Mouse (Mus musculus) left cerebral cortex, postnatal 14 days (tissue): ENCODE results near the gene Rabgef1. TPM values are rescaled to one million over a fixed set of nuclear protein-coding genes. Genes with fewer than 3 reads are reported as not detected.

Source experiments
- DNase-seq, 2 experiments: peaks; one replicate each; pipeline ENCODE4 v3.0.0; 2021 to 2022; ENCODE audit warnings: low spot score in 2 of 2, mixed read lengths in 1 of 2
- intact Hi-C: fragments of 180-260 bp; cut with DNase I; formaldehyde crosslinking; loops from one replicate; pipeline ENCODE4 v1.15.1; 2025
- total RNA-seq, 2 experiments: library from RNA; stranded (reverse); gene quantifications; 2 replicates each; pipeline ENCODE4 v1.2.3; 2021

Gene Rabgef1
- total RNA-seq, 2 experiments from 2014 or later = 43.8 to 47.2 TPM

- no peak for DNase-seq
- intact Hi-C loops = no loop called here
Measured at GRCm38 (mm10) chr5:130200233-130201029, 28.8 kb downstream of the Rabgef1 start.

DNA sequence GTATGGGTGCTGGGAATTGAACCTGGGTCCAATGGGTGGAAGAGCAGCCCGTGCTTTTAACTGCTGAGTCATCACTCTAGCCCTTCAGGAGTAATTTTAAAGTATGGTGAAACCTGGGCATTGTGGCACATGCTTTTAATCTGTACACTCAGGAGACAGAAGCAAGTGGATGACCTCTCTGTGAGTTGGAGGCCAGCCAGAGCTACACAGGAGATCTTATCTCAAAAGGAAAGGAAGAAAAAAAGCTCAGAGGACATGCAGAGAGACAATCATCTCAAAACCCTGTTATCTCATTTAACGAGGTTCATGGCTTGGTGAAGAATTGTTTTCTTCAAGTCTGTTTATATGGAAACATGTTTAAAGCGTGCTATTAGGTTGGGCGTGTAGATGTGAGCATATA, 32.4 kb downstream of the Rabgef1 start:
- DNase-seq = no peak
- intact Hi-C loops = no loop called here

- intact Hi-C loops = no loop called here
- no peak for DNase-seq
Measured at GRCm38 (mm10) chr5:130204560-130204959, 33.0 kb downstream of the Rabgef1 start.

- intact Hi-C loops = no loop called here
- peak in 1 of 2 experiments; percentile 18 for DNase-seq
Measured at GRCm38 (mm10) chr5:130205441-130206023, 33.9 kb downstream of the Rabgef1 start.

DNA sequence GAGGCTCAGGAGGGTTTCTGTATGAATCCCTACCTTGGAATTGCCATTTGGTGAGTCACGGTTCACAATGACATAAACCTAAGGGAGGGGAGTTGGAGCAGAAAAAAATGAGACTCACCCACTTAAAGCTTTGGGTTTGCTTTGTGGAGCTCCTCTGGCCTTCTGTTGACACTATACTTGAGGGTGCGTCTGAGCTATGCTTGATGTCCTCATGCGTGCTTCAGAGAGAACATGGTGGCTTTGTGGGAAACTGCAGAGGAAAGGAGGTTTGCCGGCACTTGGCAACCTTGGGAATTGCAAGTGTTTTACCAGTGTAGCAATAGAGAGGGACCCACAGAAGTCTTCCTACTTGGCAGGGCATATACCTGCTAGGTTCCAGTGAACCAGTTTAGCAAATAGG, 35.7 kb downstream of the Rabgef1 start:
- intact Hi-C loops = no loop called here
- no peak for DNase-seq

GRCm38 (mm10) chr5:130212956-130213355, 41.4 kb downstream of the Rabgef1 start:
- DNase-seq = no peak
- intact Hi-C loops = no loop called here

DNA sequence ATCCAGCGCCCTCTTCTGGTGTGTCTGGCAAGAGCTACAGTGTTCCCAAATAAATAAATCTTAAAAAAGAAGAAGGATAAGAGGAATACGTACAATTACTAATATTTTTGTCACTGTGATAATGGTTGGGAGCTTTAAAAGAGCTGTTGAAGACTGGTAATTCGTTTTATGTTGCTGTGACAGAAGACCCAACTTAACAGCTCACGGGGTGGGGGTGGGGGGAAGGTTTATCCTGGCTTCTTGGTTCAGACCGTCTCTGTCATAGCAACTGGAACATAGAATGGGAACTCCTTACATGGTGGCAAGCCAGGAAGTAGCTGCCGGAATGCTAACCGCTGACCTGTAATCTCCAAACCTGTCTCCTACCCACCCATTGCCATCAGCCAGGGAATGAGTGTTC, 45.2 kb downstream of the Rabgef1 start, which contains the start of gene Tmem248:
TSS of gene Tmem248 (plus strand) at position 301 of the 400 bp plus-strand sequence.
- intact Hi-C loops = no loop called here
- no peak for DNase-seq

DNA sequence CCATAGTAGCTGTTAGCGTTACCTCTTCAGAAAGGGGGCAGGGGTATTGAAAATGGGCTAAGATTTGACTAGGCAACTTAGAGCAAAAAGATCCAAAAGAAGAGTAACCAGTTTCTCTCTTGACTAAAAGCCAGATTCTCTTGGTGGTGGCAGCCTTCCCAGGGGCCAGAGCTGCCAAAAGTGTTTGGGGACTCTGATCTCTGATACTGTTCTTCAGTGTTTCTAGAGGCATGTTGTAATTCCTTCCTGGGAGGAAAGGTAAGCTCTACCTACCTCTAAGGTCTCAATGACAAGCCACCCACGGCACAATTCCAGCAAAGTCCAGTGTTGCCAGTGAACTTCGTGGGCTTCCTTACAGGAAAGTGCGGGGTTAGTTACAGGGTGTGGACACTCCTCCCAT, 45.8 kb downstream of the Rabgef1 start:
- intact Hi-C loops = no loop called here
- DNase-seq = no peak

GRCm38 (mm10) chr5:130218336-130218735, 46.7 kb downstream of the Rabgef1 start:
- intact Hi-C loops = no loop called here
- no peak for DNase-seq

- intact Hi-C loops = loop anchor here (5.0 kb wide), 1 partner anchor 49 kb away; the partner anchor contains the start of gene Rabgef1
- no peak for DNase-seq
Measured at GRCm38 (mm10) chr5:130221316-130221715, 49.7 kb downstream of the Rabgef1 start.

DNA sequence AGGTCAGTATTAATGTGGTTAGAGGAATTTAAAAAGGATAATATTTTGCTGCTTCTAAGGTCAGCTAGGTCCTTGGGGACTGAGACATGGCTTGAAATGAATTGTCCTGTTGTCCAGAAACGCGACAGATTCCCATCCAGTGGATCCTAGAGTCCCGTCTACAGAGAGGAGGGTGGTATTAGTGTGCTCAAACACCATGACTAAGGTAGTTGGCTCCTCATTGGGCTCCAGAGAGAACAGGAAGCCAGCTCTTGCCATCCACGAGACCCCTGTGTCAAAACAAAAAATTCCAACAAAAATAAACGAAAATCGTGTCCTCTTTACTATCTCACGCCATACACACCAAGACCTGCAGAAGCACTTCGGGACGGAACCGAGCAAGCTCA, 50.2 kb downstream of the Rabgef1 start:
- intact Hi-C loops = loop anchor here (5.0 kb wide), 1 partner anchor 49 kb away; the partner anchor contains the start of gene Rabgef1
- DNase-seq = peak in 1 of 2 experiments; percentile 30

GRCm38 (mm10) chr5:130222146-130223004, 50.8 kb downstream of the Rabgef1 start:
- peak; percentile 91 to 95 for DNase-seq
- intact Hi-C loops = loop anchor here (5.0 kb wide), 1 partner anchor 50 kb away; the partner anchor contains the start of gene Rabgef1

GRCm38 (mm10) chr5:130226790-130227189, 55.2 kb downstream of the Rabgef1 start:
- no peak for DNase-seq
- intact Hi-C loops = no loop called here

DNA sequence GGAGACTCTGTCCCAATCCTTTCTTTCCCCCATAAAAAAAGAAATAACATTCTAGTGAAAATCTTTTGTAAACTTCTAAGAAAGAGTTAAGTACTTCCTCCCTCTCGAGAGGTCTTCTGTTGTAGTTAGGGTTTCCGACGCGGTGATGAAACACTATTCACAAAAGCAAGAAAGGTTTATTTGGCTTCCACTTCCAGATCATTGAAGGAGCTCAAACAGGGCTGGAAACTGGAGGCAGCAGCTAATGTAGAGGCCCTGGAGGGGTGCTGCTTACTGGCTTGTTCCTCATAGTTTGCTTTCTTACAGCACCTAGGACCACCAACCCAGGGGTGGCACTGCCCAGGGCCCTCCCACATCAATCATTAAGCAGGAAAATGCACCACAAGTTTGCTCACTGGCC, 56.5 kb downstream of the Rabgef1 start:
- DNase-seq = no peak
- intact Hi-C loops = no loop called here

DNA sequence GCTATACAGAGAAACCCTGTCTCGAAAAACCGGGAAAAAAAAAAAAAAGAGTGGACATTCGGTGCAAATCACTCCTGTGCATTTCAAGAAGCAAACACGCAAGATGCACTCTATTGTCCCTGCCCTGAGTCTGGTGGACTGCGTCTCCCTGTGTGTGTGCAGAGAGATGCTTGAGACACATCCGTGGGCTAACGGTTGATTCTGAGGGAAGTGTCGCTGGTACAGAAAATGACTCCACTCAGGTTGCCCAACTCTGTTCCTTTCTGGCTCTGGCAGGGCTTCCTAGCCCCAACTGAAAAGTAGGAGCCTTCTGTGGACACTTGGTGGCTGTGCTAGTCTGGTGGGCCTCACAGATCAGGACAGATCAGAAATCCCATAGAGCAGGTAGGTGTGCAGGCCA, 64.7 kb downstream of the Rabgef1 start:
- DNase-seq = no peak
- intact Hi-C loops = no loop called here

DNA sequence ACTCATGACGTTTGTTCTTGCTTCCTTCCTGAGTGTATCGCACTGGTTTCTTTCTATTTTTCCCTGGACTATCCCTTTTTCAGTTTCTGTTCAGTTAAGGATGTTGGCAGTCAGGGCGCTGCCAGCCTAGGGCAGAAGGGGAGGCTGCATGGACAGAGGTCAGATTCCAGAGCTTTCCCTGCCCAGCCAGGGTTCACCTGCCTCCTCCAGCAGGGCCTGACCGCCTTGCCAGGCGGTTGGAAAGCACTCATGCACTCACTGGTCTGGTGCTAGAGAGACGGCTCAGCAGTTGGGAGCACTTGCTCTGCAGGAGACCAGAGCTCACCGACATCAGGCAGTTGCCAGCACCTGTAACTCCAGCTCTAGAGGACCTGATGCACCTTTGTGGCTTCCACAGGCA, 67.6 kb downstream of the Rabgef1 start:
- intact Hi-C loops = no loop called here
- DNase-seq = no peak

GRCm38 (mm10) chr5:130239856-130240255, 68.3 kb downstream of the Rabgef1 start:
- intact Hi-C loops = no loop called here

GRCm38 (mm10) chr5:130241426-130241825, 69.8 kb downstream of the Rabgef1 start:
- DNase-seq = no peak
- intact Hi-C loops = no loop called here

More at GRCm38 (mm10) chr5:130239856-130240255, 68.3 kb downstream of the Rabgef1 start:
- no peak for DNase-seq

DNA sequence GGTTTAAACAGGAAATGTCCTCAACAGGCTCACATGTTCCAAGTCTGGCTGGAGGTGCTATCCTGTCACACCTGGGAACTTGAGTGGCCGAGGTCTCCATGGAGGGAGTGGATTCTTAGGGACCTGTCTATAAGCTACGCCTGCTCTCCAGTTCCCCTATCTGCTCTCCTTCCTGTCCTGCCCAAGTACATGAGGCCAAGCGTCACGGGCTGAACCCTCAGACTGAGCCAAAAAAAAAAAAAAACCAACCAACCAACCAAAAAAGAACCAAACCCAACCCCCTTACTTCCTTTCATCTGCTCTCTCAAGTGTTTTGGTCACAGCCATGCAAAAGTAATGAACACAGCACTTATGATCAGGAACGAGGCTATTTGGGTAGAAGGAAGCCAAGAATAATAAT, 76.2 kb downstream of the Rabgef1 start:
- no peak for DNase-seq
- intact Hi-C loops = no loop called here
